Comparison of ENCODE assay signal across 16 mouse cellular contexts in genomic region chr17:5716912-5717311, GRCm38 (mm10).
"Had no signal": no experiment of that assay in that cellular context is flagged by ENCODE, and none has a peak within 500 bp of the region (broad histone marks: within the 10 kb centered on the region; RNA-seq: fewer than 3 reads in every experiment).

No protein-coding gene starts in this region.

- H3K9me3 ChIP-seq: kidney, embryonic 15.5 days; limb, embryonic 13.5 days; midbrain, embryonic 15.5 days; stomach, embryonic 15.5 days had no signal

- H3K9ac ChIP-seq: kidney, embryonic 15.5 days; limb, embryonic 13.5 days; liver, embryonic 14.5 days; midbrain, embryonic 15.5 days; stomach, embryonic 15.5 days had no signal

- H3K36me3 ChIP-seq: kidney, embryonic 15.5 days; limb, embryonic 13.5 days; midbrain, embryonic 15.5 days; stomach, embryonic 15.5 days had no signal

- H3K4me2 ChIP-seq: kidney, embryonic 15.5 days; limb, embryonic 13.5 days; midbrain, embryonic 11.5 days; midbrain, embryonic 15.5 days; stomach, embryonic 15.5 days had no signal

- H3K27me3 ChIP-seq: kidney, embryonic 15.5 days; limb, embryonic 13.5 days; stomach, embryonic 15.5 days had no signal

- ATAC-seq: midbrain, embryonic 15.5 days had no signal

- DNase-seq: kidney, adult 18-20 months; kidney, postnatal 14 days; layer of hippocampus, adult 9-11 months; layer of hippocampus, postnatal 36 days; lung, adult 18-20 months; right cerebral cortex, postnatal 4 days; spleen, adult 18-20 months; thymus, adult 2 months; thymus, postnatal 25 days had no signal

- H3K4me3 ChIP-seq: kidney, embryonic 15.5 days; limb, embryonic 13.5 days; megakaryocyte, embryonic 14.5 days; midbrain, embryonic 15.5 days; stomach, embryonic 15.5 days had no signal

- H3K27ac ChIP-seq: kidney, embryonic 15.5 days; limb, embryonic 13.5 days; liver, embryonic 14.5 days; midbrain, embryonic 15.5 days; stomach, embryonic 15.5 days had no signal
